Mouse (Mus musculus): ENCODE data around the gene Pold2.

Gene Pold2

GRCm38 (mm10) chr11:5858723-5859122, 19.4 kb downstream of the Pold2 start:
- DNase-seq (ENCODE audit: low spot score), result no peak

DNA sequence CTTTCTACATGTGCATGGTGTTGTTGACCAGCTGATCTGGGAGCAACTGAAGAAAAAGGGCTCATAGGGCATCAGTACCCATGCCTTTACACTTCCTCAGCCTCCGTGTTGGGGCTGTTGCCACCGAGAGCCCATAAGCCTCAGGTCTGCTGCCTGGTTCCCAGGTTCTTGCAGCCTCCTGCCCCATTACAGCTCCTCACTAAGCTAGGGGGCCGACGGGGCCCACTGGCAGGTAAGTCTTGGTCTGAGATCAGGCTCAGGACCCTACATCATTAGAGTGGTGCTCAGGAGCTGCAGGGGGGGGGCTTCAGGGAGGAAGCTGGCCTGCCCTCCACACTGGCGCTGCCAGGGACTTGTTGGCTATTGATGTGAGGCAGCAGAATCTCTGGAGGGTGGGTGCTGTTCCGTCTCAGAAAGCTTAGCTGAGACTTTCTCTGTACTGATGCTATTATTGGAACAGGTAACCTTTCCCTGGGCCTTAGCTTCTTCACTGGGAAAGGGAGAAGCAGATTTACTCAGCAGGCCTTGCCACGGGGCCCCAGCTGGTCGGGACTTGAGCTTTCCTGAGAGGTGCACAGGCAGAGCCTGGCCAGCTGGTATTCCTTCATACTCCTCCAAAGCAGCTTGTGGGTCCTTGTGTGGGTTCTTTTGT, 21.5 kb downstream of the Pold2 start:
- DNase-seq (ENCODE audit: low spot score), result no peak

DNA sequence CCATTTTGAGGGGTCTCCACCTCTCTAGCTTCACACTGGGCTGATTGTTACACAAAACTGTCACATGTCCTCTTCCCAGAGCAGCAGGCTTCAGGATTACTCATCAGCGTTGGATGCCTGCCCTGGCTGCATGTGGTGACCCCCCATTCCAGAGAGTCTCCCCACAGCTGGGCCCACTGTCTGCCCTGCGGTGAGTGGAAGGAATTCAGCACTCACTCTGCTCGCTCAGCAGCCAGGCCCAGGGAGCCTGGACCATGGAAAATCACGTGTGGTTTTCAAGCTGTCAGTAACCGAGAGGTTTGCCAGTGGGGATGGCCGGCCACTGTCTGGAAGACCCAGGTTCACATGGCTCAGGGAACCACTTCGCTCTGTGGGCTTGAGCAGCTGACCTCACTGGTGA, 22.2 kb downstream of the Pold2 start:
- DNase-seq (ENCODE audit: low spot score), result peak; percentile 50

GRCm38 (mm10) chr11:5855481-5855880, 22.6 kb downstream of the Pold2 start:
- DNase-seq (ENCODE audit: low spot score), result no peak

- DNase-seq (ENCODE audit: low spot score), result no peak
Observed at GRCm38 (mm10) chr11:5852314-5852713, 25.8 kb downstream of the Pold2 start.

GRCm38 (mm10) chr11:5851021-5851736, 26.9 kb downstream of the Pold2 start:
- no peak for DNase-seq (ENCODE audit: low spot score)

DNA sequence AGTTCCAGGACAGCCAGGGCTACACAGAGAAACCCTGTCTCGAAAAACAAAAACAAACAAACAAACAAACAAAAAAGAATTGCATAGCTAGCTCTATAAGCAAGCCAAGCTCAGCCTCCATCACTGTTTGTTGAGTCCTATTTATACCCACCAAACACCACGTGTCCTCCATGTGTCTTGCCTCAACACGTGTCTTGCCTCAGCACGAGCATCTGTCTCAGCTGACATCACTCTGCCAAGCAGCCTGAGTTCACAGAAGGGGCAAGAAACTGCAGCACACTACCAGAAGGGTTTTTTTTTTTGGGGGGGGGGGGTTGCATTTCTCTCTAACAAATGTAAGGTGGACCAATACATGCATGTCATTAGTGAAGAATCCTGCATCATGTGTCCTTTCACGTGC, 27.6 kb downstream of the Pold2 start:
- DNase-seq (ENCODE audit: low spot score), result no peak

GRCm38 (mm10) chr11:5849316-5849715, 28.8 kb downstream of the Pold2 start:
- DNase-seq (ENCODE audit: low spot score), result no peak

- DNase-seq (ENCODE audit: low spot score), result no peak
Observed at GRCm38 (mm10) chr11:5848741-5849140, 29.4 kb downstream of the Pold2 start.

- DNase-seq (ENCODE audit: low spot score), result peak; percentile 21
Observed at GRCm38 (mm10) chr11:5846639-5847345, 31.3 kb downstream of the Pold2 start.

DNA sequence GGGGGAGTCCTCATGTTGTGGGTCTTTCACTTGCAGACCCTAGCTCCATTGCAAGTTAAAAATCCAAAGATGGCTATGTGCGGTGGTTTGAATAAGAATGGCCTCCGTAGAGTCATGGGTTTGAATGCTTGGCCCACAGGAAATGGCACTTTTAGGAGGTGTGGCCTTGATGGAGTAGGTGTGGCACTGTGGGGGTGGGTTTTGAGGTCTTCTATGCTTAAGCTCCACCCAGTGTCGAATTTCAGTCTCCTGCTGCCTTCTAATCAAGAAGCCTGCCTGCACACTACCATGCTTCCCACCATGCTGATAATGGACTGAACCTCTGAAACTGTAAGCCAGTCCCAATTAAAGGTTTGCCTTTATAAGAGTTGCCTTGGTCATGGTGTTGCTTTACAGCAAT, 35.0 kb downstream of the Pold2 start:
- DNase-seq (ENCODE audit: low spot score), result no peak

- peak; percentile 35 for DNase-seq (ENCODE audit: low spot score)
Observed at GRCm38 (mm10) chr11:5841751-5842150, 36.3 kb downstream of the Pold2 start.

- DNase-seq (ENCODE audit: low spot score), result no peak
Observed at GRCm38 (mm10) chr11:5840346-5840745, 37.7 kb downstream of the Pold2 start.

GRCm38 (mm10) chr11:5837251-5838246, 40.5 kb downstream of the Pold2 start, which contains the start of gene Polm:
Polm (minus strand) TSS chr11:5838016.
- DNase-seq (ENCODE audit: low spot score), result peak; percentile 93

DNA sequence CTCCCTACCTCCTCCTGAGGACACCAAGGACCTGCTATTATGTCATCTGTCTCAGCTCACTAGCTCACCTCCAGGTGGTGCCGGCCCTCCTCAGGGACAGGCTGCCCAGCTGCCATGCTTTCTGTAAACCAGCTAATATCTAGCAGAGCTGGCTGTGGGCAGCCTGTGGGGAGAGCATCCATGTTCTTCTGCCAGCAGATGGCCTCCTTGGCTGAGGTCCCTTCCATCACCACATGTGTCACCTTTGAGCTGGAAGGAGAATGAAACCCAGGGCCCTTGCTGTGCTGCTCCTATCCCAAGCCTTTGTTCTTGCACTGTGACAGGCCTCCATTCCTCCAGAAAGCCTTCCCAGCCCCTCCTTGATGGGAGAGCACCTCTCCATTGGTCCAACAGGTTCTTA, 42.0 kb downstream of the Pold2 start:
- DNase-seq (ENCODE audit: low spot score), result peak; percentile 52

DNA sequence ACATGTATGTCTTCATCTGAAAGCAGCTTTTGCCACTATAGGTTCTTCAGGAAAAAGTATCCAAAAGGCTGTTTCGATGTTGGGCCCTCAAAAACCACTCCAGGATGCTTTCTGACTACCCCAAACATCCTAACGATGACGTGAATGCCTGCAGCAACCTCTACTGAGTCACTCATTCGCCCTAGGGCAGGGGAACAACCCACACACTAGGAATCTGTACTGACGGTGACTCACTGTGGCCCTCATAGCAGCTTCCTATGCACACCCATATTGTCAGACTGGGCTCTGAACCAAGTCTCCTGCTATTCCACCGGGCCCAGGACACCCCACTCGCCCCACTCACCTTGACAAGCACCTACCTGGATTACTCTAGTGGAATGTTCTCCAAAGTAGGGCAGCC, 43.0 kb downstream of the Pold2 start:
- DNase-seq (ENCODE audit: low spot score), result no peak

DNA sequence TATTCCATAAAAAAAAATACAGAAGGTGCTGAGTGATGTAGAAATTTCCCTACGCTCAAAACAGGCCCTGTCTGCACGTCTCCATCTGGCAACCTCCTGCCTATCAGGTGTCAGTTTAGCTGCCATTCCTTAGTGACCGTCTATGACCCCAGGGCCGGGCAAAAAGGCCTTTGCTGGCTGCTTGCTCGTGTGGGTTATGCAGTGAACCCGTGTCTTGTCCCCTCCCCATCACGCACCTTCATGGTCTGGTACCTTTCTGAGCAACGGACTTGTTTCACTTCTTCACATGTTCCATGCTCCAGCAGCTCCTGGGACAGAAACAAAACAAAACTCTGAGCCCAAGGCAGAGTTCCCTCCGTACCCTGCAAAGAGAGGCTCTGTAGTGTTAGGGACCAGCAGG, 43.6 kb downstream of the Pold2 start:
- DNase-seq (ENCODE audit: low spot score), result no peak

DNA sequence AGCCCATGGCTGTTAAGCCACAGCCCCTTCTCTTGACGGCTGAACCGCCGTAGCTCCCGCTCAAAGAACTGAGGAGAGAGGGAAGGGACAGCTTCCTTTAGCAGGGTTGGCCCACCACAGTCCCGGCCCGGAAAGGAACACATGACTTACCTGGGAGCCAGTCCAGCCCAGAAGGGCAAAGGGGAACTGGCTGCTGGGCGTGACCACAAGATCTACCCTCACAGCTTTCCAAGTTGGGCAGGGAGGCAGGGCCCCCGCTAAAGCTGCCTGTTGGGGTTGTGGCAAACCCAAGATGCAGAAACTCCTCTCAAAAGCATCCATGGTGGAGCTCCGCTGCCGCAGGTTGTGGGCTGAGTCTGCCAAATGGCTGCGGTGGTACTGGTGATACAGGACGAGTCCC, 48.8 kb downstream of the Pold2 start:
- no peak for DNase-seq (ENCODE audit: low spot score)

GRCm38 (mm10) chr11:5828509-5829191, 49.4 kb downstream of the Pold2 start:
- DNase-seq (ENCODE audit: low spot score), result no peak

DNA sequence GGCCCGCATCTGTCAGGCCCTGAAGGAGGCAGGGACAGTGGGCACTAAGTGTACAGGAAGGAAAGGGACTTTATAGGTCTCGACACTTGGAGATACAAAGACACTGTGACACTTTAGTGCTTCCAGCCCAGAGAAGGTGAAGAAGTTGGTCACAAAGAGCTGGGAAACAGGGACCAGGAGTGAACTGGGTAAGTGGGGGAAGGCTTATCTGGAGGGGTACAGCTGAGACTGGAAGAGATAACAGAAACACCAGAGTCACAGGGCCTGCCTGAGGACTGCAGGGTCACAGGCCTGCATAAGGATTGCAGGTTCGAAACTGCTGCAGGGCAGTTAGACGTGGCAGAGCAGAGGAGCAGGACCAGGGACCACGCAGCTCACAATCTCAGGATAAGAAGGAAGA, 50.2 kb downstream of the Pold2 start:
- DNase-seq (ENCODE audit: low spot score), result no peak

GRCm38 (mm10) chr11:5825432-5825831, 52.7 kb downstream of the Pold2 start:
- DNase-seq (ENCODE audit: low spot score), result no peak
